Mouse (Mus musculus) ES-E14 (cell line): ENCODE data around the gene Stk24.

ENCODE experiments used
- CHD2 ChIP-seq: IDR thresholded peaks from 2 replicates; pipeline ENCODE4 v1.6.1; 2014; ENCODE audit warnings: mild to moderate bottlenecking, low read depth, low read length, inconsistent platforms
- MAFK ChIP-seq: IDR thresholded peaks from 2 replicates; pipeline ENCODE4 v1.6.1; 2014; ENCODE audit warnings: mild to moderate bottlenecking, low read depth, low read length, inconsistent platforms; ENCODE audit not compliant: insufficient read depth

GRCm38 (mm10) chr14:121261229-121261879, 118.5 kb downstream of the Stk24 start:
- no peak for TF ChIP-seq CHD2
- no peak for TF ChIP-seq MAFK
